Mouse (Mus musculus) small intestine, adult 2 months (tissue): ENCODE measurements at regions not wholly inside any gene's neighbourhood (a gene's known extent, or its start where the extent isn't known, plus 50 kb on each side); places are given as distances from the start of the nearest gene placed in this dataset.

Experiments used
- CTCF ChIP-seq: fragments of 200-500 bp; IDR thresholded peaks from 2 replicates; pipeline ENCODE4 v1.5.1; 2012; ENCODE audit warnings: low read depth, mild to moderate bottlenecking, control low read depth, inconsistent platforms, low read length, moderate library complexity, mixed read lengths; ENCODE audit not compliant: insufficient replicate concordance, insufficient read length; ENCODE audit errors: extremely low read depth
- POLR2A ChIP-seq: fragments of 200-500 bp; IDR thresholded peaks from 2 replicates; pipeline ENCODE4 v1.6.1; 2012; ENCODE audit warnings: low read depth, mild to moderate bottlenecking, control low read depth, inconsistent platforms, low read length, moderate library complexity

GRCm38 (mm10) chr12:106764516-106764915, 723.9 kb upstream of the 3110018I06Rik start:
- TF ChIP-seq POLR2A (no peak), CTCF (no peak)
